Mouse (Mus musculus): ENCODE measurements at regions not wholly inside any gene's neighbourhood (a gene's known extent, or its start where the extent isn't known, plus 50 kb on each side); places are given as distances from the start of the nearest gene placed in this dataset.

GRCm38 (mm10) chr13:112188741-112189476, 99.3 kb upstream of the Ankrd55 start:
- DNase-seq = peak; percentile 28

- peak; percentile 86 for DNase-seq
Observed at GRCm38 (mm10) chr13:112189605-112190004, 98.6 kb upstream of the Ankrd55 start.

GRCm38 (mm10) chr13:112192192-112192905, 95.9 kb upstream of the Ankrd55 start:
- no peak for DNase-seq

- DNase-seq = no peak
Observed at GRCm38 (mm10) chr13:112193676-112194075, 94.6 kb upstream of the Ankrd55 start.

- DNase-seq = no peak
Observed at GRCm38 (mm10) chr13:112194991-112195390, 93.3 kb upstream of the Ankrd55 start.

GRCm38 (mm10) chr13:112196789-112197188, 91.5 kb upstream of the Ankrd55 start:
- peak; percentile 73 for DNase-seq

- DNase-seq = no peak
Observed at GRCm38 (mm10) chr13:112203721-112204120, 84.5 kb upstream of the Ankrd55 start.

- no peak for DNase-seq
Observed at GRCm38 (mm10) chr13:112204204-112204603, 84.0 kb upstream of the Ankrd55 start.

GRCm38 (mm10) chr13:112204813-112205212, 83.4 kb upstream of the Ankrd55 start:
- DNase-seq = no peak

GRCm38 (mm10) chr13:112207617-112208235, 80.5 kb upstream of the Ankrd55 start:
- peak; percentile 55 for DNase-seq

GRCm38 (mm10) chr13:112211841-112212240, 76.4 kb upstream of the Ankrd55 start:
- DNase-seq = no peak

- DNase-seq = no peak
Observed at GRCm38 (mm10) chr13:112212391-112212790, 75.9 kb upstream of the Ankrd55 start.

GRCm38 (mm10) chr13:112213652-112214081, 74.6 kb upstream of the Ankrd55 start:
- DNase-seq = no peak

- no peak for DNase-seq
Observed at GRCm38 (mm10) chr13:112216084-112216483, 72.2 kb upstream of the Ankrd55 start.

- DNase-seq = no peak
Observed at GRCm38 (mm10) chr13:112218389-112218788, 69.9 kb upstream of the Ankrd55 start.

- DNase-seq = no peak
Observed at GRCm38 (mm10) chr13:112220184-112220583, 68.1 kb upstream of the Ankrd55 start.

GRCm38 (mm10) chr13:112223616-112224015, 64.6 kb upstream of the Ankrd55 start:
- no peak for DNase-seq

GRCm38 (mm10) chr13:112227766-112228165, 60.5 kb upstream of the Ankrd55 start:
- DNase-seq = no peak

- no peak for DNase-seq
Observed at GRCm38 (mm10) chr13:112228846-112229245, 59.4 kb upstream of the Ankrd55 start.

GRCm38 (mm10) chr13:112230176-112230575, 58.1 kb upstream of the Ankrd55 start:
- peak; percentile 35 for DNase-seq

GRCm38 (mm10) chr13:112234695-112235094, 53.6 kb upstream of the Ankrd55 start:
- no peak for DNase-seq

GRCm38 (mm10) chr13:112236956-112237355, 51.3 kb upstream of the Ankrd55 start:
- DNase-seq = no peak

GRCm38 (mm10) chr13:112237377-112237776, 50.9 kb upstream of the Ankrd55 start:
- DNase-seq = no peak

GRCm38 (mm10) chr13:112237917-112238316, 50.3 kb upstream of the Ankrd55 start:
- no peak for DNase-seq
